Mouse (Mus musculus): ENCODE data around the gene Tmed5. TPM values are rescaled to one million over a fixed set of nuclear protein-coding genes. Genes with fewer than 3 reads are reported as not detected.
A peak's percentile ranks its signal among the peaks of the same experiment; 100 is the strongest.

The Tmed5 gene
- total and polyA plus RNA-seq, 3 experiments: 40.5 to 181 (median 63.1) TPM

GRCm38 (mm10) chr5:108163695-108164094 lies 31.3 kb upstream of the Tmed5 start:
- Histone ChIP-seq H3K36me3 (ENCODE audit: control insufficient read depth in 1 of 2, insufficient read depth in 2 of 2, low read length in 2 of 2) (no peaks in the 10 kb centered on the region), H3K27me3 (ENCODE audit: control insufficient read depth in 1 of 2, insufficient read depth in 2 of 2, low read length in 2 of 2) (no peaks in the 10 kb centered on the region), H3K27ac (ENCODE audit: control insufficient read depth, low read depth, low read length) (no peak overlapping the region), H3K9me3 (replicated peaks; ENCODE audit: insufficient read depth, low read length) (no peaks in the 10 kb centered on the region), H3K4me1 (ENCODE audit: control insufficient read depth in 1 of 2, insufficient read depth in 2 of 2, low read length in 2 of 2) (no peaks in the 10 kb centered on the region), H3K79me2 (ENCODE audit: control insufficient read depth, insufficient read depth, low read length, poor library complexity) (no peaks in the 10 kb centered on the region), H3K4me3 (ENCODE audit: control insufficient read depth in 1 of 2, insufficient read depth in 1 of 2, low read depth in 2 of 2, low read length in 2 of 2) (no peak overlapping the region), H3K9ac (ENCODE audit: control insufficient read depth, low read depth, low read length, poor library complexity, severe bottlenecking) (no peak overlapping the region)
- TF ChIP-seq ZMIZ1 (IDR thresholded peaks at IDR 0.05; ENCODE audit: low read depth, low read length) (no peak), CHD1 (IDR thresholded peaks at IDR 0.05; ENCODE audit: low read depth, low read length) (no peak), ZC3H11A (IDR thresholded peaks at IDR 0.05; ENCODE audit: low read depth, low read length) (peak; percentile 56), CTCF (IDR thresholded peaks at IDR 0.05 in 2 of 3, conservative IDR thresholded peaks at IDR 0.05 in 1 of 3; ENCODE audit: control insufficient read depth in 1 of 3, insufficient read depth in 1 of 3, low read depth in 2 of 3, low read length in 3 of 3, poor library complexity in 1 of 3, severe bottlenecking in 1 of 3) (peak; percentile 40 to 72 (median 56)), TAL1 (IDR thresholded peaks at IDR 0.05; ENCODE audit: low read length) (no peak), TBP (IDR thresholded peaks at IDR 0.05; ENCODE audit: low read depth, low read length) (0 out of 2 replicates have a peak, but pooled peaks have one; percentile 28), MXI1 (IDR thresholded peaks at IDR 0.05; ENCODE audit: low read depth, low read length) (no peak), ZKSCAN1 (IDR thresholded peaks at IDR 0.05; ENCODE audit: low read depth, low read length) (no peak), SMC3 (IDR thresholded peaks at IDR 0.05; ENCODE audit: low read depth, low read length) (peak; percentile 67), RAD21 (IDR thresholded peaks at IDR 0.05; ENCODE audit: low read depth, low read length) (peak; percentile 72), UBTF (IDR thresholded peaks at IDR 0.05; ENCODE audit: borderline replicate concordance, insufficient read depth, low read depth, low read length) (no peak)
- DNase-seq (ENCODE audit: low read depth, low spot score): peak; percentile 50

DNA sequence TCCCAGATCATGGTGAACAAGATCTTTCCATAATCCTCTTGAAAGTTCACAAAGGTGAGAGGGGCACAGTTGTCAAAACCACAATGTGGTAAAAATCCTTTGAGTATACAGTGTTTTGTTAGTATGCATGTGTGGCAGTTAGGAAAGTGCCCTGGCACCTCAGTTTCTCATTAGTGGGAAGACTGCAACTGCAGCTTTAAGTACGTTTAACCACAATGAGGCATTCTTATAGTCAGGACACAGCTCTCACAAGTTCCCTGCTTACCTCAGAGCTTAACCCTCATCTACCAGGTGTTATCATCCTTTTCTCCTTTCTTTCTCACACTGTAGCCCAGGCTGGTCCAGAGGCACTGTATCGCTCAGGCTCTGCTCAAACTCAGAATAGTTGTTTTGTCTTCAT lies 28.4 kb upstream of the Tmed5 start:
- Histone ChIP-seq H3K4me1 (ENCODE audit: control insufficient read depth in 1 of 2, insufficient read depth in 2 of 2, low read length in 2 of 2) (no peaks in the 10 kb centered on the region), H3K27ac (ENCODE audit: control insufficient read depth, low read depth, low read length) (no peak overlapping the region), H3K36me3 (ENCODE audit: control insufficient read depth in 1 of 2, insufficient read depth in 2 of 2, low read length in 2 of 2) (no peaks in the 10 kb centered on the region), H3K4me3 (ENCODE audit: control insufficient read depth in 1 of 2, insufficient read depth in 1 of 2, low read depth in 2 of 2, low read length in 2 of 2) (no peak overlapping the region), H3K9ac (ENCODE audit: control insufficient read depth, low read depth, low read length, poor library complexity, severe bottlenecking) (no peak overlapping the region), H3K79me2 (ENCODE audit: control insufficient read depth, insufficient read depth, low read length, poor library complexity) (no peaks in the 10 kb centered on the region), H3K27me3 (ENCODE audit: control insufficient read depth in 1 of 2, insufficient read depth in 2 of 2, low read length in 2 of 2) (no peaks in the 10 kb centered on the region), H3K9me3 (replicated peaks; ENCODE audit: insufficient read depth, low read length) (no peaks in the 10 kb centered on the region)
- TF ChIP-seq SMC3 (IDR thresholded peaks at IDR 0.05; ENCODE audit: low read depth, low read length) (no peak), JUND (IDR thresholded peaks at IDR 0.05; ENCODE audit: low read depth, low read length) (no peak), BHLHE40 (IDR thresholded peaks at IDR 0.05; ENCODE audit: borderline replicate concordance, low read depth, low read length) (no peak), CTCF (IDR thresholded peaks at IDR 0.05 in 2 of 3, conservative IDR thresholded peaks at IDR 0.05 in 1 of 3; ENCODE audit: control insufficient read depth in 1 of 3, insufficient read depth in 1 of 3, low read depth in 2 of 3, low read length in 3 of 3, poor library complexity in 1 of 3, severe bottlenecking in 1 of 3) (no peak), RCOR1 (IDR thresholded peaks at IDR 0.05; ENCODE audit: low read depth, low read length) (no peak), TCF12 (IDR thresholded peaks at IDR 0.05; ENCODE audit: low read depth, low read length) (no peak), ZMIZ1 (IDR thresholded peaks at IDR 0.05; ENCODE audit: low read depth, low read length) (no peak), GATA1 (IDR thresholded peaks at IDR 0.05; ENCODE audit: low read depth, low read length) (no peak), HCFC1 (IDR thresholded peaks at IDR 0.05; ENCODE audit: low read depth, low read length) (no peak), MYB (IDR thresholded peaks at IDR 0.05; ENCODE audit: low read depth, low read length) (no peak), UBTF (IDR thresholded peaks at IDR 0.05; ENCODE audit: borderline replicate concordance, insufficient read depth, low read depth, low read length) (no peak)
- DNase-seq (ENCODE audit: low read depth, low spot score): no peak
